Mouse (Mus musculus) lung, embryonic 14.5 days (tissue): ENCODE measurements at regions not wholly inside any gene's neighbourhood (a gene's known extent, or its start where the extent isn't known, plus 50 kb on each side); places are given as distances from the start of the nearest gene placed in this dataset.

Experiments used
- ATAC-seq: fragments of 200-750 bp; cut with Nextera tagmentation; 2 replicates; pipeline ENCODE4 v1.8.0; 2017; ENCODE audit warnings: mild to moderate bottlenecking, moderate TSS enrichment, moderate library complexity; ENCODE audit not compliant: insufficient read depth
- DNase-seq: peaks from one replicate; pipeline ENCODE4 v3.0.0-alpha.2; 2015
- H3K27ac ChIP-seq: fragments of 300-500 bp; sonication (generic); 2 replicates; pipeline ENCODE4 v1.5.1; 2014; ENCODE audit warnings: low read depth, mild to moderate bottlenecking, moderate library complexity
- H3K27me3 ChIP-seq: fragments of 300-500 bp; sonication (generic); 2 replicates; pipeline ENCODE4 v1.6.1; 2014; ENCODE audit warnings: low read length, control low read depth; ENCODE audit not compliant: insufficient read depth
- H3K36me3 ChIP-seq: fragments of 300-500 bp; sonication (generic); 2 replicates; pipeline ENCODE4 v1.6.1; 2014; ENCODE audit warnings: control low read depth; ENCODE audit not compliant: insufficient read depth
- H3K4me1 ChIP-seq: fragments of 300-500 bp; sonication (generic); 2 replicates; pipeline ENCODE4 v1.6.1; 2014; ENCODE audit warnings: antibody characterized with exemption, control low read depth; ENCODE audit not compliant: insufficient read depth
- H3K4me2 ChIP-seq: fragments of 300-500 bp; sonication (generic); 2 replicates; pipeline ENCODE4 v1.6.1; 2014; ENCODE audit warnings: mild to moderate bottlenecking
- H3K4me3 ChIP-seq: fragments of 300-500 bp; sonication (generic); 2 replicates; pipeline ENCODE4 v1.5.1; 2014; ENCODE audit warnings: low read depth, low read length
- H3K9ac ChIP-seq: fragments of 300-500 bp; sonication (generic); 2 replicates; pipeline ENCODE4 v1.6.1; 2014
- H3K9me3 ChIP-seq: fragments of 300-500 bp; sonication (generic); 2 replicates; pipeline ENCODE4 v1.6.1; 2016; ENCODE audit warnings: low read depth, low read length, control low read depth
- CTCF ChIP-seq: IDR thresholded peaks from 2 replicates; pipeline ENCODE4 v1.5.1; 2016; ENCODE audit warnings: antibody characterized with exemption, low read depth
- WGBS: fragments of 180-500 bp; shearing (Covaris S2); extraction: QIAGEN DNeasy Blood & Tissue Kit; methylation state at CpG from one replicate; pipeline ENCODE4 v1.1.7; 2014; 5-methylcytosine and 5-hydroxymethylcytosine counted together

DNA sequence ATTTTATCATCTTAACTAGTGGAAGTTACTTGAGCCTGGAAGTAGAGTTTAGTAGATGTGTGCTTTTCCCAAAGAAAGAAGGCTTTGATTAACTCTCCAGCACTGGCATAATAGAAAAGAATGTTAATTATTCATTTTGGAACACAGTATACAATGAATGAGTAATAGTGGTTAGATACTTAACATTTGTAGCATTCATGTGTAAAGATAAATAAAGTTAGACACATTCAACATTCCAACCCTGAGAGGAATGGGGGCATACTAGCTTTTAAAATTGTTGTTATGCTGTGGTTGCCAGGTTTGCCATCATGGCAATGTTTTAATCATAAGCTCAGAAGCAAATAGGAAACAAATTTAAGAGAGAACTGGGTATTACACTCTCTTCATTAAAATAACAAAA is 586.3 kb upstream of the Frg1 start:
- ATAC-seq (no peak), DNase-seq (no peak)
- Histone ChIP-seq H3K4me2 (no peak overlapping the region), H3K36me3 (no peaks in the 10 kb centered on the region), H3K27ac (no peak overlapping the region), H3K4me1 (no peaks in the 10 kb centered on the region), H3K4me3 (no peak overlapping the region), H3K9me3 (no peaks in the 10 kb centered on the region), H3K9ac (no peak overlapping the region), H3K27me3 (no peaks in the 10 kb centered on the region)
- TF ChIP-seq CTCF: no peak

GRCm38 (mm10) chr8:41989040-41989501 is 572.2 kb upstream of the Frg1 start:
- ATAC-seq: no peak
- WGBS: 58% methylated on average over 8 of the region's 8 CpGs
- no peak overlapping the region for H3K4me2 ChIP-seq
- no peak overlapping the region for H3K4me3 ChIP-seq
- TF ChIP-seq CTCF: no peak
- H3K27me3 ChIP-seq: no peaks in the 10 kb centered on the region
- H3K36me3 ChIP-seq: no peaks in the 10 kb centered on the region
- H3K27ac ChIP-seq: no peak overlapping the region
- no peak for DNase-seq
- H3K9me3 ChIP-seq: no peaks in the 10 kb centered on the region
- no peaks in the 10 kb centered on the region for H3K4me1 ChIP-seq
- no peak overlapping the region for H3K9ac ChIP-seq

GRCm38 (mm10) chr8:41988216-41988615 is 571.3 kb upstream of the Frg1 start:
- no peak for TF ChIP-seq CTCF
- no peaks in the 10 kb centered on the region for H3K27me3 ChIP-seq
- H3K9ac ChIP-seq: no peak overlapping the region
- H3K4me3 ChIP-seq: no peak overlapping the region
- H3K4me2 ChIP-seq: no peak overlapping the region
- DNase-seq: no peak
- no peaks in the 10 kb centered on the region for H3K9me3 ChIP-seq
- no peaks in the 10 kb centered on the region for H3K4me1 ChIP-seq
- H3K27ac ChIP-seq: no peak overlapping the region
- H3K36me3 ChIP-seq: no peaks in the 10 kb centered on the region
- no peak for ATAC-seq
- 67% methylated on average over 5 of the region's 5 CpGs for WGBS

DNA sequence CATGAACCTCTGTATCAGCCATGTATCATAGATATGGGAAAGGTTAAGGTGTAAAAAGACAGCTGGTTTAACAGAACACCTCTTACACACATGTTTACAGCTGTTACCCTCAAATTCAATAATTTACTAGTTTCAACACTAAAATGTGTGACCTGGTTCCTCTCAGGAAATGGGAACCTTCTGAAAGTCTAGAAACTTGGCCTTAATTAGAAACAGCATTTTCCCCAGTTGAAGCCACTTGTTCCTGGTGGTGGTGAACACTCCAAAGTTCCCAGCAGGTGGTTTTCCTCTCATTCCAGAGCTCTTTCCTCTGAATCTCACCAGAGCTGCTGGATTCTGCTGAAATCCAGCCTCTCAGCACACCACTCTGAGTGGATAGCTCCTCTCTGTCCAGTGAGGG is 570.5 kb upstream of the Frg1 start:
- Histone ChIP-seq H3K36me3 (no peaks in the 10 kb centered on the region), H3K4me3 (no peak overlapping the region), H3K9ac (no peak overlapping the region), H3K27me3 (no peaks in the 10 kb centered on the region), H3K9me3 (no peaks in the 10 kb centered on the region), H3K27ac (no peak overlapping the region), H3K4me2 (no peak overlapping the region), H3K4me1 (no peaks in the 10 kb centered on the region)
- DNase-seq: no peak
- ATAC-seq: no peak
- no peak for TF ChIP-seq CTCF

DNA sequence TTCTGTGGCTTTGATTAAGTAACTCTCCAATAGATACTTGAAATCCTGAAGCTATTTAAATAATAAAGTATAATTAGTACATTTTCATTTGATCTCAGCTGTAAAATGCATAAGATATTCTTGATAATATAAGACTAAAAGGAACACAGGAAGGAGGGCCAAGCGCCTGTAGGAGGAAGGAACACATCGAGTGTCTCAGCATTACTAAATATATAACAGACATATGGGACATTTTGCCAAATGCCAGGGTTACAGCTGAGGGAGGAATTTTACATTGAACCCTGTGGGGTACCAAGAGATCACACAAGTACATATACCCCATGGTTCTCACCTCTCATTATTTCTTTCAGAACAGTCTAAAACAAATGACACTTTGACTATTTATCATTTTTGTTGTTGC is 555.5 kb upstream of the Frg1 start:
- no peaks in the 10 kb centered on the region for H3K4me1 ChIP-seq
- H3K27ac ChIP-seq: no peak overlapping the region
- WGBS: 75% methylated on average over 2 of the region's 2 CpGs
- H3K9ac ChIP-seq: no peak overlapping the region
- H3K4me2 ChIP-seq: no peak overlapping the region
- no peaks in the 10 kb centered on the region for H3K36me3 ChIP-seq
- no peak for TF ChIP-seq CTCF
- H3K9me3 ChIP-seq: no peaks in the 10 kb centered on the region
- no peak overlapping the region for H3K4me3 ChIP-seq
- no peaks in the 10 kb centered on the region for H3K27me3 ChIP-seq
- ATAC-seq (no peak), DNase-seq (no peak)

DNA sequence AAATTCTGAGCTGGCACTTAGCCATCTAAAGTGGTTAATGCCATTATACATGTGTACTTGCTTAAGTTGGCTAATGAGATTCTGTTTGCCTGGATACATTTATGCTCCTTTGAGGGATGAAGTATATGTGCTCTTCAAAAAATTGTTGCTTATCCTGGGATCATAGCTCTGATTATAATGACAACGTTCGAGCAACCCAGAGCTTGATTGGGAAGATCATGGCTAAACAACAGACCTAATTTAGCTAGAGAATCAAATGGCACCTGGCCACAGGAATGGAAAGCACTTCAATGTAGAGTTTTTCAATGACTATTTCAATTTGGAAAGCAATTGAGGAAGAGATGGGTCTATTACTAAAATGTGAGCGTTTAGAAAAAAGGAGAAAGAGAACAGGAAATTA is 553.7 kb upstream of the Frg1 start:
- no peak overlapping the region for H3K4me2 ChIP-seq
- H3K4me3 ChIP-seq: no peak overlapping the region
- H3K27me3 ChIP-seq: no peaks in the 10 kb centered on the region
- ATAC-seq: no peak
- TF ChIP-seq CTCF: no peak
- no peaks in the 10 kb centered on the region for H3K4me1 ChIP-seq
- no peak for DNase-seq
- H3K27ac ChIP-seq: no peak overlapping the region
- no peaks in the 10 kb centered on the region for H3K9me3 ChIP-seq
- H3K9ac ChIP-seq: no peak overlapping the region
- 82% methylated on average over 3 of the region's 3 CpGs for WGBS
- H3K36me3 ChIP-seq: no peaks in the 10 kb centered on the region

- no peaks in the 10 kb centered on the region for H3K27me3 ChIP-seq
- no peak overlapping the region for H3K27ac ChIP-seq
- H3K4me2 ChIP-seq: no peak overlapping the region
- no peak overlapping the region for H3K9ac ChIP-seq
- H3K4me1 ChIP-seq: no peaks in the 10 kb centered on the region
- no peak for TF ChIP-seq CTCF
- no peak overlapping the region for H3K4me3 ChIP-seq
- DNase-seq: no peak
- H3K9me3 ChIP-seq: no peaks in the 10 kb centered on the region
- H3K36me3 ChIP-seq: no peaks in the 10 kb centered on the region
- no peak for ATAC-seq
- WGBS: 72% methylated on average over 3 of the region's 3 CpGs
Measured at GRCm38 (mm10) chr8:41969408-41969807, 552.5 kb upstream of the Frg1 start.

- Histone ChIP-seq H3K4me2 (no peak overlapping the region), H3K9me3 (no peaks in the 10 kb centered on the region; the same call in 1 of the 2 replicates), H3K9ac (no peak overlapping the region), H3K27me3 (no peaks in the 10 kb centered on the region), H3K27ac (no peak overlapping the region), H3K36me3 (no peaks in the 10 kb centered on the region), H3K4me1 (no peaks in the 10 kb centered on the region), H3K4me3 (no peak overlapping the region)
- DNase-seq (no peak), ATAC-seq (no peak)
- TF ChIP-seq CTCF: no peak
Measured at GRCm38 (mm10) chr8:41964088-41964487, 547.2 kb upstream of the Frg1 start.
